Mouse (Mus musculus) urinary bladder, adult 18-20 months (tissue): ENCODE data around the gene Pip5k1b.

Experiments
- DNase-seq, 2 experiments: peaks; one replicate each; pipeline ENCODE4 v3.0.0; 2022; ENCODE audit warnings: low spot score in 2 of 2, mixed read lengths in 2 of 2

Pip5k1b gene

DNA sequence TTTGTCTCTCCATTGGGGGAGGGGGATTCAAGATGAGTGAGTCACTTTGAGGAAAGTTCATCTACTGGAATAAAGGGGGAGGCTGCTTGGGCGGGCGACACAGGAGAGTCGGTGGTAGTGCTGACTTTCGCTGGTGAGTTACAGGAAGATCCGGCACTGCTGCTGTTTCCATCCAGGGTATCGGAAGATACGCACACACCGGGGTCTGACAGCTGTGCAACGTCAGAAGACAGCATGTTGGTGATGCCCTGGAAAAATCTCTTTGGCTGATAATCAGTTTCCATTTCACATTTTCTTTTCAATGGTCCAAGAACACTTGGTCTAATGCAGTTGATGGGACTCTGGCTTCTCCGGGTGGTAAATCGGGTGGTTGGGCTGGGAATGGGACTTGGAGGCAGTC lies 79.2 kb downstream of the Pip5k1b start:
- DNase-seq = no peak

DNA sequence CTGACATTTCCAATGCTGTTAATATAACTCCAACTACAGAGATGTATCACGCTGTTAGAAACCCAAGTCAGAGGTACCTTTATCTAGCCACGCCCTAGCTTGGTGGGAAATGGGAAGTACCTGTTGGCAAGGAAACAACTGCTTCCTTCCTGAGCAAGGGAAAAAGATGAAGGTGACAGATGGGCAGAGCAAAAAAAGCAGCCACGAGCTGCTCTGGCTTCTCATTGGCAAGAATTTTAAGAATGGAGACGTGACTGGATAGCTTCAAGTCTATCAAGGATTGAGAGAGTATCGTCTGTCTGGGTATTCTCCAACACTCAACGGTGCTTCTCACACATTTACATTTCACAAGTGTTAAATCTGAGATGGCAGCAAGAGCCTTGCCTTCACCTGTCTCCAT lies 80.4 kb downstream of the Pip5k1b start:
- DNase-seq = no peak

DNA sequence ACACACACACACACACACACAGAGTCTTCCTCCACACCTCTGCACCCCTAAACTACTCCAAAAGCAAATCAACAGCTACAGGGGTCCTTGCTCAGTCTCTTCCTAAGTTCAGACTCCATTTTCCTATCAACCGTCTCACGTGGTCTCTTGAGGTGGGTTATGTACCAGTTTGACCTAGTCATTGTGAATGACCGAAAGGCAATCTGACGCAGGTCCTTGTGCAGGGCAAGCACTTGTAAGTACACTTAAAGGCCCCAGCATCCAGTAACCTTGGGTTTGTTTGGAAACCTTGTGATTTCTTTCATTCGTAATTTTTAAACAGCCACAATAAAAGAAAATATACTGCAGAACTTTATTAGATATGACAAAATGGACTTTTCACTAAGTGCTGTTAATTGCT lies 83.2 kb downstream of the Pip5k1b start:
- DNase-seq = no peak

- no peak for DNase-seq
Observed at GRCm38 (mm10) chr19:24471538-24471937, 84.1 kb downstream of the Pip5k1b start.

- no peak for DNase-seq
Observed at GRCm38 (mm10) chr19:24469216-24469615, 86.5 kb downstream of the Pip5k1b start.

- no peak for DNase-seq
Observed at GRCm38 (mm10) chr19:24468616-24469015, 87.1 kb downstream of the Pip5k1b start.

DNA sequence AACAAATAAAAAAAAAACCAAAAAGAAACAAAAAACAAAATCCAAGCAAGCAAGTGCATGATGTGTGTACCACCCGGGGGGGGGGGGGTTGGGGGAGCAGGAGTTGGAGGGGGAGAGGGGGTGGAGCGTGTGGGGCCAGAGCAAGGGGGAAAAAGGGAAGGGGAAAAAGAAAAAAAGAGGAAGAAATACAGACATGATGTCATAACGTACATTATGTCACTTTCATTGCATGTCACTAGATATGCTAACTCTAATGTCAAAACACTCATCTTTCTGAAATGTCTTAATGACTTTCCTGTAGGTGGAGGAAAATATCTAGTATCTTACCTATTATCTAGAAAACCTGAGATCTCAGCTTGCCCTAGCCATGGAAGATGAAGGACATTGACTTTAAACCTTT lies 92.7 kb downstream of the Pip5k1b start:
- no peak for DNase-seq

- DNase-seq = no peak
Observed at GRCm38 (mm10) chr19:24456591-24457231, 99.0 kb downstream of the Pip5k1b start.

- no peak for DNase-seq
Observed at GRCm38 (mm10) chr19:24455249-24455960, 100.3 kb downstream of the Pip5k1b start.

GRCm38 (mm10) chr19:24454451-24454850 lies 101.2 kb downstream of the Pip5k1b start:
- no peak for DNase-seq

GRCm38 (mm10) chr19:24453379-24453778 lies 102.3 kb downstream of the Pip5k1b start:
- DNase-seq = no peak

GRCm38 (mm10) chr19:24452441-24452898 lies 103.2 kb downstream of the Pip5k1b start:
- DNase-seq = no peak

DNA sequence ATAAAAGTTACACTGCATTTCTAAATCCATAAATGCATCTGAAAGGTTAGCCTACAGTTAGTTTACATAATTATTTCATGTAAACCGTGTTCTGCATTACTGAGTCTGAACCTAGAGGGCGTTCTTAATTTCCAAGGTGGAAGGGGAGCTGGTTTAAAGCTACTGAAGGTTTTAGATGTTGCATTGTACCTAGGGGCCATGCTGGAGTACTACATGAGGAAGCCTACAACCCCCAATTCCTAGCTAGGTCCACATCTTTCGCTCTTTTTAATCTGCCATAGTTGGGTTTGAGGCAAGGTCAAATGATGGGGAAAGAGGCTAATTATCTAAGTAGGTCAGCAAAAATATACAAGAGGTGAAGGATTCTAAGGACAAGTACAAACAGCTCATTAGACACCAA lies 104.0 kb downstream of the Pip5k1b start:
- DNase-seq = no peak

GRCm38 (mm10) chr19:24450740-24451139 lies 104.9 kb downstream of the Pip5k1b start:
- DNase-seq = no peak

- DNase-seq = no peak
Observed at GRCm38 (mm10) chr19:24444322-24444721, 111.3 kb downstream of the Pip5k1b start.

GRCm38 (mm10) chr19:24439715-24440114 lies 116.0 kb downstream of the Pip5k1b start:
- DNase-seq = no peak

DNA sequence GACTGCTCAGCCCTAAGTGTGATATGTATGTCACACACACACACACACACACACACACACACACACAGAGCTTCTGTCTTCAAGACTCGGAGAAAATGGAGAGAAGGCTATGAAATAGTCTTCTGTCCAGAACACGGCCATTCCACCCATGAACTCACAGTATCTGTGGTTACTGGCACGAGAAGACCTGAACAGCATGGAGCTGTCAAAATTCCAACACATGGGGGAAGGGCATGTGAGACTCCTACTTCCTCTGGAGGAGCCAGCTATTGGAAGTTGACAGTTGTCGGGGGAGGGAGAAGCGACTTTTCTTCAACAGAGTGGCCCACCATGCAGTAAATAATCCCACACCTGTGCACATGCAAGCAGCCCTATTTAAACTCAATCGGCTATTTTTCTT lies 121.4 kb downstream of the Pip5k1b start:
- DNase-seq = no peak

- DNase-seq = no peak
Observed at GRCm38 (mm10) chr19:24432447-24432846, 123.2 kb downstream of the Pip5k1b start.

- no peak for DNase-seq
Observed at GRCm38 (mm10) chr19:24431381-24431780, 124.3 kb downstream of the Pip5k1b start.

DNA sequence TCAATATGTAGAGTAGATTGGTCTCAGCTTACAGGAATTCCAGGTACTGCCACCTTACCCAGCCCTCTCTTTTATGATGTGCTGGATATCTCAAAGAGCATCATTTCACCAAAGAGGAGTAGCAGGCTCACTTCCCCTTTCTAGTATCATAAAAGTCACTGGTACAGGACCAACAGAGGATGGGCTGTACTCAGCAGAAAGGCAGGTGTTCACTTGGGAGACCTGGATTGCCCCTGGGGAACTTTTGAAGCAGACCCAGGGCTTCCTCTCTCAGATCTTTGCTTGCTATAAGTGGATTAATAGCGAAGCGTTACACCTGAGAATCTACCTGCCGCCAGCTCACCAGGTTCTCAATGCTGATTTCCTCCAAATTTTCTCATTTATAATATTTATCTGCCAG lies 127.7 kb downstream of the Pip5k1b start:
- no peak for DNase-seq

DNA sequence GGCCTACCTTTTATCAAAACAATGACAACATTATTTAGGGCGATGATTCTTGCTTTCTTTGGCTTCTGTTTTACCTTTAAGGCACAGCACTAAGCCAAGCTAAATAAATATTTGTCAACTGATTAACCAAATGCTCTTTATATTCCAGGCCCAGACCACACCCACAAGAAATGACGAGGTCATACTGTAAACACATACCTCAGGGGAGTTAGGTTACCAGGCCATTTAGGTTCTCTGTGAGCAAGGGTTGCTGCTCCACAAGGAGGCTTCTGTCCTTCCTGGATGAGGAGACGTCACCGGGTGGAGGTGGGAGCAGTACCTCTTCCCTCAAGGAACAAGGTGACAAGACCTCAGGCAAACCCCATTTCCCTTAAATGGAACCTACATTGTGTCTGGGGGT lies 128.4 kb downstream of the Pip5k1b start:
- DNase-seq = peak in 1 of 2 experiments; percentile 12

GRCm38 (mm10) chr19:24426759-24427181 lies 128.9 kb downstream of the Pip5k1b start:
- DNase-seq = no peak

DNA sequence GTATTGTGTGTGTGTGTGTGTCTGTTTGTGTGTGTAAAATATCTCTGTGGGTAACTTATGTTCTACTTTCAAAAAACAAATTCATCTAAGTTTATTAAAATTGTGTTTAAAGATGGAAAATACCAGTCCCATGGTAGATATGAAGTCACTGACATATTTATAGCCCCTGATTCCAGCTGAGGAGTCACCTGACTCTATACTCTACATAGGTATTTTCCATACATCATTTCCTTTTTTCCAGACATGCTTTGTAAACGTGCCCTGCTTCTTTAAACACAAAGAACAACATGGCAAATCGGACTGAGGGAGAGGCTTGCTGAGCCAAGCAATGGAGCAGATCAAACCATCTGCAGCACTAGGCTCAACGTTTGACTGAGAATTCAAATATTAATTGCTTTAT lies 137.6 kb downstream of the Pip5k1b start:
- DNase-seq = no peak

- DNase-seq = no peak
Observed at GRCm38 (mm10) chr19:24417659-24418004, 138.0 kb downstream of the Pip5k1b start.
